Mouse (Mus musculus) lung, adult 18-20 months (tissue): ENCODE results near the gene Tsacc.

Source experiments
- DNase-seq, 2 experiments: peaks; one replicate each; pipeline ENCODE4 v3.0.0; 2022; ENCODE audit warnings: mixed read lengths in 2 of 2

The Tsacc gene

GRCm38 (mm10) chr3:88237161-88237555, 59.6 kb downstream of the Tsacc start:
- no peak for DNase-seq

GRCm38 (mm10) chr3:88235616-88236015, 61.2 kb downstream of the Tsacc start:
- no peak for DNase-seq

GRCm38 (mm10) chr3:88235216-88235615, 61.6 kb downstream of the Tsacc start:
- no peak for DNase-seq

GRCm38 (mm10) chr3:88234041-88234440, 62.8 kb downstream of the Tsacc start:
- DNase-seq, result no peak

- no peak for DNase-seq
Observed at GRCm38 (mm10) chr3:88232851-88233649, 63.7 kb downstream of the Tsacc start.
